ENCODE assay signal across 24 mouse cellular contexts in genomic region chr6:47421221-47421620, GRCm38 (mm10).
"Had no signal": no experiment of that assay in that cellular context is flagged by ENCODE, and none has a peak within 500 bp of the region (broad histone marks: within the 10 kb centered on the region; RNA-seq: fewer than 3 reads in every experiment).

No protein-coding gene starts in this region.

- H3K36me3 ChIP-seq: kidney, embryonic 15.5 days; limb, embryonic 10.5 days; limb, embryonic 13.5 days; liver, embryonic 12.5 days; liver, embryonic 15.5 days; lung, embryonic 15.5 days; midbrain, embryonic 10.5 days; midbrain, embryonic 13.5 days; neural tube, embryonic 13.5 days had no signal

- H3K4me2 ChIP-seq: kidney, embryonic 15.5 days; limb, embryonic 13.5 days; liver, embryonic 12.5 days; liver, embryonic 15.5 days; lung, embryonic 15.5 days; midbrain, embryonic 13.5 days; neural tube, embryonic 13.5 days had no signal

- H3K4me3 ChIP-seq: kidney, embryonic 15.5 days; limb, embryonic 10.5 days; limb, embryonic 13.5 days; liver, embryonic 12.5 days; liver, embryonic 15.5 days; lung, embryonic 15.5 days; megakaryocyte, embryonic 14.5 days; midbrain, embryonic 10.5 days; midbrain, embryonic 13.5 days; myocyte; neural tube, embryonic 13.5 days had no signal

- H3K9me3 ChIP-seq: kidney, embryonic 15.5 days; limb, embryonic 10.5 days; limb, embryonic 13.5 days; liver, embryonic 12.5 days; liver, embryonic 15.5 days; lung, embryonic 15.5 days; megakaryocyte, embryonic 14.5 days; midbrain, embryonic 10.5 days; midbrain, embryonic 13.5 days; neural tube, embryonic 13.5 days had no signal

- H3K9ac ChIP-seq: kidney, embryonic 15.5 days; limb, embryonic 13.5 days; liver, embryonic 12.5 days; liver, embryonic 15.5 days; lung, embryonic 15.5 days; midbrain, embryonic 13.5 days; neural tube, embryonic 13.5 days had no signal

- DNase-seq: kidney, adult 2 months; kidney, postnatal 10 days; kidney, postnatal 36 days; liver; lung, adult 18-20 months; lung, postnatal 10 days; lung, postnatal 36 days; retina, postnatal 1 day; thymus, adult 2 months; thymus, postnatal 14 days; thymus, postnatal 4 days had no signal

- H3K4me1 ChIP-seq: kidney, embryonic 15.5 days; limb, embryonic 10.5 days; limb, embryonic 13.5 days; liver, embryonic 12.5 days; liver, embryonic 15.5 days; lung, embryonic 15.5 days; midbrain, embryonic 10.5 days; midbrain, embryonic 13.5 days; neural tube, embryonic 13.5 days had no signal

- ATAC-seq: intestine, postnatal 0 days; liver, embryonic 12.5 days; midbrain, embryonic 13.5 days; midbrain, embryonic 16.5 days had no signal

- H3K27ac ChIP-seq: kidney, embryonic 15.5 days; limb, embryonic 10.5 days; limb, embryonic 13.5 days; liver, embryonic 12.5 days; liver, embryonic 15.5 days; lung, embryonic 15.5 days; midbrain, embryonic 10.5 days; midbrain, embryonic 13.5 days; neural tube, embryonic 13.5 days had no signal

- H3K27me3 ChIP-seq: kidney, embryonic 15.5 days; limb, embryonic 13.5 days; liver, embryonic 12.5 days; liver, embryonic 15.5 days; lung, embryonic 15.5 days; megakaryocyte, embryonic 14.5 days; midbrain, embryonic 13.5 days; neural tube, embryonic 13.5 days had no signal
